Mouse (Mus musculus) induced T-regulatory cell, adult 2 months (primary cell): ENCODE data around the gene Mms22l.
"Not testable (repeated sequence)": the region's sequence is repeated elsewhere in the genome, so short reads cannot be mapped to it uniquely, and the experiment has no call there.

Source experiments
- DNase-seq: peaks from one replicate; pipeline ENCODE4 v3.0.0-alpha.2; 2012; ENCODE audit warnings: low read depth

Gene Mms22l

DNA sequence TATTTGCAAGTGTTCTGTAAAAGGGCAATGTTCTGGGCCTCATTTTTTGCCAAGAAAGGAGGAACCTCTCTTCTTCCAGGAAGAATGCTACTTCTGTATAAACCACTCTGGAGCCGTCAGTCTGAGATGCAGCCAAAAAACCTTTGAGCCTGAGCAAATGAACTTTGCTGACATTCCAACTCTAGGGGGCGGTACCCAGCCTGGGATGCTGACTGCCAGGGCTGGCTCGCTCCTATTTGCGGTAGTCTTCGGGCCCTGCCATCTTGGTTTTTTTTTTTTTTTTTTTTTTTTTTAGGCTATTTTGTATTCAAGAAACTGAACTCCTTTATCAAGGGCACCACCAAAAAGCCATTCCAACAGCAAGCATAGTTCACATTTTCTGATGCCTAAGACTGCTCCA, 124.2 kb downstream of the Mms22l start:
- DNase-seq = no peak

DNA sequence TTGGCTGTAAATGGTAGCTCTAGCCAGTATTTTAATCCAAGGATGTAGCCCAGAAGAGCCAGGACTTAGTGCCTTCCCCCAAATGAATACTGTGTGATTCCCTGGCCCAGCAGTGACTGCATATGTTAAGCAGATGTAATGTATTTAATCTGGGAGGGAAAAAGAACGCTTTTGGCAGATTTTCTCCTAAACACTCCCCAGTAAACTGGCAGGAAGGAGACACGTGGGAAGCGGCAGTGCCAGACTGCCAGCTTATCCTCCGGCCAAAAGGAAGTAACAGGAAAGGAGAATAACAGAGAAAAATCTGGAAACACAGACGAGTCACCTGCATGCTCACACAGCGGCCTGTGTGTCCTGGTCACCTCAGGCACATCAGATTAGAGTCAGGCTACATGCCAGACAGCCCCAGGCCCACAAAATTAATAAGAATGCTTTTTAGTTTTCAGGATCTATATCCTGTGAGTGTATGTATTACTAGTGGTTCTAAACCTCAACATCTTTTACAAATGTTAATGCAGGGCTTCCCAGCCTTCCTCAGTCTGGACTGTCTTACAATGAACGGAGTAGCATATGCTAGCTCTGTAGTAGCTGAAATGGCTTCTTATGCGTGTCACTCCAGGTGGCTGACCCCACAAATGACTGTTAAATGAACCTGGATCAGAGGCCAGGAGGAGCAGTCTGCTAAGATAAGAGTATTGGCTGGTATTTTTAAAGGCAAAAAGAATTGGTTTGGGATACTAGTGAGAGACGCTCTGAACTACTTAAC, 125.4 kb downstream of the Mms22l start:
- DNase-seq = no peak

DNA sequence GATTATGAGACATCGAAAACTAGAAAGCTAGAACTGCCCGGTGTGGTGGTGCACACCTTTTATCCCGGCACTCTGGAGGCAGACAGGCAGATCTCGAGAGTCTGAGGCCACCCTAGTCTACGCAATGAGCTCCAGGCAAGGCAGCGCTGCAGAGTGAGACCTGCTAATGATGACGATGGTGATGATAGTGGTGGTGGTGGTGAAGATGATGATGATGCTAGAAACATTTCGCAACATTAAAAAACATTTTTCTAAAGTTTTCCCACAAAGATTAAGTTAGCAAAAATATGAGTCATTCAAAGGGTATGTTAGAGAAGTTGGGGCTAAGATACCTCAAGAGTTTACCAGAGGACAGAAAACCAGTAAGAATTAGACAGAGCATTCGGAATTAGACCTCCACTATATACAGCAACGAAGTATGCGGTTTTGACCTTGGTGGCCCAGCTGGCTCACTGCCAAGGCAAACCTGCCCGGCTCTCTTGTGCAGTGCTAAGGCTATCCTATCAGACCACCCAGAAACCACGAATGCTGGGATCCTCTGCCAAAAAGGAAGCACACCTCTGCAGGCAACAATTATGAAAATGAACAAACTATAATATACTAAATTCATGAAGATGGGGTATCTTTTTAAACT, 129.8 kb downstream of the Mms22l start:
- DNase-seq = no peak

DNA sequence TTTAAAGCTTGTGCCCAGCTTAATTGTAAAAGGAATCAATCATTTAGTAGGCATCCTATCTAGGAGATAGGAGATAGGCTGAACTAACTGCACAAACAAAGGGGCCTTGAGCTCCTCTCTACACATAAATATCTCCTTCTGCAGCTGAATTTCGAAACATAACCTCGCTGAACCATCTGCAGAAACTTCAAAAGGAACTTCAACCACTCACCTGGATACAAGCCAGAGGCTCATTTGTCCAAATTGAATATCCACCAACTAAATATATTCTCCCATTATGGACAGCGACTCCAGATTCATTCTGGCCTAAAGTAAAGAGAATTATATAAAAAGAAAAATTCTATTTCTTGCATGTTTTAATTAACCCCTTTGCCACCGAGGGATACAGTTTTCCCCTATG, 130.4 kb downstream of the Mms22l start:
- DNase-seq = no peak

DNA sequence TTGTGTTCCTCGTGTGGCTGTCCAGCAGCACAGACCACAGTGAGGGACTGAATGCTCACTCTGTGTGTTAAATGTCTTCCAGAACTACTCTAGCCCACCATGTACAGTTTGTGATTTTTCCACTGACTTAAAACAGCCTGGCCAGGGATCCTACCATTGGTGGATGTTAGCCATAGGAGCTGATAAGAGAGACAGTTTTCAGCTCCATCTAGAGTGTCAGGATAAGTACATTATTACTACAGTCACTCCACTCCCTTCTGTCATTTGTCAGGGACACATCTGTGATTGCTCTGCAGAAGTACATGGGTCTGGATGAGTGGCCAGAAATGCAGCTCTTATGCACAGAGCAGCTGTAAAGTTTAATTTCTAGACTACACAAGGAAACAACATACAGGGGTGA, 131.6 kb downstream of the Mms22l start:
- DNase-seq = no peak

DNA sequence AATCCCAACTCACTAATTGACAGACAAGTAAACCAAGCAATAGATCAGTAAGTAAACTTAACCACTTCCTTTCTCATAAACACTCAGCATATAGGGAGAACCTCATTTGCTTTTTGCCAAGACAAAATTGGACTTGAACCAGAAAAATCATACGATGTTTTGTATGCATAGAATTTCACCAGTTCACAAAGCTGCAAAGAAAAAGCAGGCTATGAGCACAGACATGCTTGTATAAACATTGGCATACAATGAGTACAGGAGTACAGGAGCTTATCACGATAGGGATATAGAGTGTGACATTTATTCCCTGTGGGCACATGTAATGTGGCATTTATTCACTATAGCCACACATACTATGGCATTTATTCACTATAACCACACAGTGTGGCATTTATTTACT, 134.2 kb downstream of the Mms22l start:
- no peak for DNase-seq

DNA sequence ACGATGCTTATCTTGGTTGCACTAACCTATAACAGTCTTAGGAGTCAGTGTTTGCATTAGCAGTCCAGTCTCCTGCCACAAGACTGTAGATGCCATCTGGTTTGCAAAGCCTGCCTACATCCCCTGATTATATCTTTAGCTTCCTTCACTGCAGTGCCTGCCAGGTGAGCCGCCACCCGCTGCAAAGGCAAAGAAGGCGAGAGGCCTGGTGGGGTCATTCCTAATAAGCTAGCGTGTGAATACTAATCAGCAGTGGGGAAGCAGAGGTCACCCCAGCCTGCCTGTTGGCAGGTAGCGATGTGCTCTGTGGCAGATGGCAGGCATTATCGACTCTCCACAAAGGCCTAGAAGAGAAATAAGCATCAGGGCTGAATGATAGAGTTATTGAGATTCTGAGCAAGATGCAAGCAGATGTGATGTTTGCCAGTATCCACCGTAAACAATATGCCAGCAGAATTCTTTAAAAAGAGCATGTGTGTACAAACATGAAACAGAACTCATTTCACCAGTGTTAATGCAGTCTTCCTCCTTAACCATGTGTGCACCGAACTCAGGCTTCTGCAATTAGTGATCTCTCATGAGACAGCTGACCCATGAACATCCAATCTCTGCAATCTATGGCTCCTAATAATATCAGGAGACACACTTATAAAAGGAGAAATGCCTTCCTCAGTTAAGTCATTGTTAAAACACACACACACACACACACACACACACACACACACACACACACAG, 135.1 kb downstream of the Mms22l start:
- DNase-seq = no peak

DNA sequence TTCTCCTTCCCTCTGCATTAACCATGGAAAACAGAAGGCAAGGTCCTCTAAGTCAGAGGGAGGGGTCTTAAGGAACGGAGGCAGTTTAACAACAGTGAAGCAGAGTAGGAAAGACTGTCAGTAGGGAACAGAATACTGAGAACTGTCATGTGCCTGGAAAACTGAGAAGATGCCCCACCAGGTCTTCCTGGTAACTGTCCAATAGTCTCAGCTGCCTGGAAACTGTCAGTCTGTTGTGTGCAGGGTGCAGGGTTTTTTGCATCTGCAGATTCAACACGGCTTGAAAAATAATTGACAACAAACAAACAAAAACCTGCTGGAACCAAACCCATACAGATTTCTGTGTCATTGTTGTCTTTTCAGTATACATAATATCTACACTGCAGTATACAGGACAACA, 146.1 kb downstream of the Mms22l start:
- no peak for DNase-seq

DNA sequence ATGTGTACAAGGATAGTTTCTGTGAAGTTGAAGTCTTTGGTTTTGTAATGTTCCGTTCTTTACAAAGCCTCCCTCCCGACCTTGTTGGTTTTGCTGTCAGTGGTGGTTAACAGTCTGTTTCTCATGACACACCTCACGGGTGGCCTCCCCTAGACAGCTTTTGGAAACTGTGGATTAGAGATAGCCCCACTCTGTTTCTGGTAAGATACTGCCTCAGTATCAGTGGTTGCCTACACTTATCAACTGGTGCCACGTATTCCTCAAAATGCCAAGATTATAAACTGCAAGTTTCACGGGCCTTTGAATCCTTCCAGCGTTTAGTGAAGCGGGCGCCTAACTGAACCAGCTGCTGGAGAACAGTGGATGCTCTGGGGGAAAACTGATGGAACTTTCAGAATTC, 148.5 kb downstream of the Mms22l start:
- DNase-seq = not testable (repeated sequence)
